Mouse (Mus musculus) testis, adult 2 months (tissue): ENCODE results near the gene Ces1e.

Experiments
- CTCF ChIP-seq: fragments of 200-500 bp; IDR thresholded peaks from 2 replicates; pipeline ENCODE4 v1.5.1; 2012; ENCODE audit warnings: low read depth, mild to moderate bottlenecking, inconsistent platforms, low read length, moderate library complexity; ENCODE audit not compliant: control insufficient read depth, insufficient read depth, insufficient replicate concordance
- POLR2A ChIP-seq: fragments of 200-500 bp; IDR thresholded peaks from 2 replicates; pipeline ENCODE4 v1.6.1; 2012; ENCODE audit warnings: low read depth, mild to moderate bottlenecking, inconsistent platforms, low read length, moderate library complexity; ENCODE audit not compliant: control insufficient read depth

DNA sequence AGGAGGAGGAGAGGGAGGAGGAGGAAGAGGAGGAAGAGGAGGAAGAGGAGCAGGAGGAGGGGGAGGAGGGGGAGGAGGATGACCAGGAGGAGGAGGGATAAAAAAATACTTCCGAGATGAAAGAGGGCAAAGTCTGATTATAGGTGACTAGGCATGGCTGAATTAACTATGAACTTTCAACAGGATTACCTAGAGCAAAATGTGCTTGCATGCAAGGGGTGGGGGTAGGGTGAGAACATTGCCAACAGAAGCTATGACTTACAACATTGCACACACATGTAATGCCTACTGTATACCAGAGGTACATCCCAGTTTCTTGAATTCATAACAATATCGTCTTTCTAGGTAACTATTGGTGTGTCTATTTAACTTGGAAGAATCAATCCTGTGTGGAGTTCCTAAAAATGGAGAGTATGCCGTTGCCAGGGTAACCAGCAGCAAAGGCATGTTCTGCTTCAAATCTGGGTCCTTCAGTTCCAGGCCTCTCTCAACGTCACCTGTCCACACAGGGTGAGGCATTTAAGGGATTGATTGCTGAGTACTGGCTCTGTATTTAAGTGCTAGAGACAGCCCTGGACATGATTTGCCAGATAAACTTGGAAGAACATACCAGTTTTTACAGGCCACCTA, 48.9 kb upstream of the Ces1e start:
- no peak for TF ChIP-seq CTCF
- TF ChIP-seq POLR2A: no peak
